Mouse (Mus musculus) liver, postnatal 0 days (tissue): ENCODE results near the gene Elp4.

Experiments
- CTCF ChIP-seq: sonication (generic); IDR thresholded peaks from 2 replicates; pipeline ENCODE4 v1.5.1; 2016; ENCODE audit warnings: antibody characterized with exemption, low read depth
- EP300 ChIP-seq: IDR thresholded peaks from 2 replicates; pipeline ENCODE4 v1.6.1; 2016; ENCODE audit warnings: antibody characterized with exemption, low read depth, mild to moderate bottlenecking

DNA sequence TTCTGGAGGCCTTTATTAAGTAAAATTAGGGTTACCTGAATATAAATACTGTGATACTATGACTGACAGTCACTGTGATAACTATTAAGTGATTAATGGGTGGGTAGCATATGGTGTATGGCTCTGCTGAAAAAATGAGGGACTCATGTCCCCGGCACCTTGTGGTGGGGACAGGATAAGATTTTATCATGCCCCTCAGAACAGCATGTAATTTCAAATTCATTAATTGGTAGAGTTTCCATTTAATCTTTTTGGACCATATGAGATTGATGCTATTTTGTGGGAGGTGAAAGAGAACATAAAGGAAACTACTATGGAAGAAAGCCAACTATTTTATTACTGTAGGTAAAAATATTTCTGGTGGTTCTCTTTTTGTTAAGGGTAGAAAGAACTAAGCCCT lies 31.0 kb downstream of the Elp4 start:
- TF ChIP-seq CTCF (no peak), EP300 (no peak)
